Mouse (Mus musculus): Measurements from ENCODE around the gene Kcnj8. TPM values are rescaled to one million over a fixed set of nuclear protein-coding genes. Genes with fewer than 3 reads are reported as not detected.
"Not testable (repeated sequence)": the region's sequence is repeated elsewhere in the genome, so short reads cannot be mapped to it uniquely, and the experiment has no call there.

Kcnj8 gene
- total RNA-seq, 1 experiment = 0.58 TPM

DNA sequence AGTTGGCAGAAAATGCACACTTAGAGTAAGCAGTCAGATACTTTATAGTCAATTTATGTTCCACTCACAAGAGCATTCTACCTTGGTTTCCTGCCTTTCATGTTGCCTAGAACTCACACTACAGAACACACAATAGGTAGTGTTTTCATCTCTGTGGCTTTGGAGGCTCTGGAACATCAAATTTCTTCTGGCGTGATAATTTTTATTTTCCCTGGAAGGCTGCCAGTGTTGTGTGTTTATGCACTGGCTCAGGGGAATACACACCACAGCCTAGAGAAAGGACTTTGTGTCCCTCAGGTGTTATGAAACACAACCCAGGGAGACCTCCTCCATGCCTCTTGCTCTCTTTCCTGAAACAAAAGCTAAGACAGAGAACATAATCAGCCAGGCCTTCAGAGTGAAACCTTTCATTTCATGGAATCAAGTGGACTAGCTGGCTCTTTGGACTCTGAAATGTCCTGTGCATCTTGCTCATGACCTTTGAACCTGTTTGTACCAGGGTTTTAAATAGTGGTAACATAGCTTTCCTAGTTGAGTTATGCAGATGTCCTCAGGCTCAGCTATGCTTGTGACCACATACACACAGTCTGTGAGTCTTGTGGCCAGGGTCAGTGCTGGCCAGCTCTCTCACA is 43.4 kb downstream of the Kcnj8 start:
- no peak for DNase-seq (ENCODE audit: low read depth, low spot score)
- H3K9ac ChIP-seq (ENCODE audit: insufficient read depth, low read depth, low read length, poor library complexity, severe bottlenecking) = no peak overlapping the region
- H3K27ac ChIP-seq (ENCODE audit: insufficient read depth, low read depth, low read length, poor library complexity, severe bottlenecking) = no peak overlapping the region
- no peak overlapping the region for H3K4me3 ChIP-seq (ENCODE audit: insufficient read depth in 1 of 2, low read depth in 1 of 2, low read length in 2 of 2, poor library complexity in 1 of 2, severe bottlenecking in 1 of 2)
- H3K36me3 ChIP-seq (ENCODE audit: control insufficient read depth, insufficient read depth, low read length, poor library complexity, severe bottlenecking) = no peaks in the 10 kb centered on the region
- H3K4me1 ChIP-seq (ENCODE audit: control insufficient read depth in 2 of 2, insufficient read depth in 2 of 2, low read length in 2 of 2, poor library complexity in 1 of 2) = no peaks in the 10 kb centered on the region
- in situ Hi-C loops (cut with MboI; ENCODE audit: low sequenced_read_pairs in 2 of 2, unreplicated experiment in 2 of 2) = loop anchor here in 1 of 2 experiments (10.0 kb wide), 1 partner anchor 197 kb away; no protein-coding TSS in a partner anchor
- no peaks in the 10 kb centered on the region for H3K9me3 ChIP-seq (ENCODE audit: control insufficient read depth, insufficient read depth, low read depth, low read length)
- no peak for TF ChIP-seq MAFK (IDR thresholded peaks at IDR 0.05; ENCODE audit: insufficient read depth, low read depth, low read length)
- TF ChIP-seq HCFC1 (IDR thresholded peaks at IDR 0.05; ENCODE audit: borderline replicate concordance, insufficient read depth, low read length) = no peak
- TF ChIP-seq CHD2 (IDR thresholded peaks at IDR 0.05; ENCODE audit: low read depth, low read length) = no peak
- no peak for TF ChIP-seq ZC3H11A (IDR thresholded peaks at IDR 0.05; ENCODE audit: borderline replicate concordance, low read depth, low read length)
- TF ChIP-seq ZNF384 (IDR thresholded peaks at IDR 0.05; ENCODE audit: low read depth, low read length) = no peak

- no peak overlapping the region for H3K9ac ChIP-seq (ENCODE audit: insufficient read depth, low read depth, low read length, poor library complexity, severe bottlenecking)
- H3K9me3 ChIP-seq (ENCODE audit: control insufficient read depth, insufficient read depth, low read depth, low read length) = no peaks in the 10 kb centered on the region
- in situ Hi-C loops (cut with MboI; ENCODE audit: low sequenced_read_pairs in 2 of 2, unreplicated experiment in 2 of 2) = loop anchor here (5.0 to 10.0 kb wide), 2 partner anchors 200 to 208 kb away; no protein-coding TSS in a partner anchor
- H3K27ac ChIP-seq (ENCODE audit: insufficient read depth, low read depth, low read length, poor library complexity, severe bottlenecking) = no peak overlapping the region
- peak; percentile 54 for DNase-seq (ENCODE audit: low read depth, low spot score)
- no peaks in the 10 kb centered on the region for H3K4me1 ChIP-seq (ENCODE audit: control insufficient read depth in 2 of 2, insufficient read depth in 2 of 2, low read length in 2 of 2, poor library complexity in 1 of 2)
- H3K4me3 ChIP-seq (ENCODE audit: insufficient read depth in 1 of 2, low read depth in 1 of 2, low read length in 2 of 2, poor library complexity in 1 of 2, severe bottlenecking in 1 of 2) = no peak overlapping the region
- no peaks in the 10 kb centered on the region for H3K36me3 ChIP-seq (ENCODE audit: control insufficient read depth, insufficient read depth, low read length, poor library complexity, severe bottlenecking)
- TF ChIP-seq MAFK (IDR thresholded peaks at IDR 0.05; ENCODE audit: insufficient read depth, low read depth, low read length) (no peak), ZNF384 (IDR thresholded peaks at IDR 0.05; ENCODE audit: low read depth, low read length) (no peak), ZC3H11A (IDR thresholded peaks at IDR 0.05; ENCODE audit: borderline replicate concordance, low read depth, low read length) (peak; percentile 99)
Observed at GRCm38 (mm10) chr6:142524635-142525308, 46.6 kb downstream of the Kcnj8 start.

- no peak for DNase-seq (ENCODE audit: low read depth, low spot score)
- Histone ChIP-seq H3K36me3 (ENCODE audit: control insufficient read depth, insufficient read depth, low read length, poor library complexity, severe bottlenecking) (no peaks in the 10 kb centered on the region), H3K4me3 (ENCODE audit: insufficient read depth in 1 of 2, low read depth in 1 of 2, low read length in 2 of 2, poor library complexity in 1 of 2, severe bottlenecking in 1 of 2) (no peak overlapping the region), H3K27ac (ENCODE audit: insufficient read depth, low read depth, low read length, poor library complexity, severe bottlenecking) (no peak overlapping the region), H3K9ac (ENCODE audit: insufficient read depth, low read depth, low read length, poor library complexity, severe bottlenecking) (no peak overlapping the region), H3K4me1 (ENCODE audit: control insufficient read depth in 2 of 2, insufficient read depth in 2 of 2, low read length in 2 of 2, poor library complexity in 1 of 2) (no peaks in the 10 kb centered on the region), H3K9me3 (ENCODE audit: control insufficient read depth, insufficient read depth, low read depth, low read length) (no peaks in the 10 kb centered on the region)
- TF ChIP-seq ZNF384 (IDR thresholded peaks at IDR 0.05; ENCODE audit: low read depth, low read length) (no peak), MAFK (IDR thresholded peaks at IDR 0.05; ENCODE audit: insufficient read depth, low read depth, low read length) (0 out of 2 replicates have a peak, but pooled peaks have one; percentile 13)
- in situ Hi-C loops (cut with MboI; ENCODE audit: low sequenced_read_pairs in 2 of 2, unreplicated experiment in 2 of 2) = loop anchor here (5.0 to 10.0 kb wide), 2 partner anchors 203 to 211 kb away; no protein-coding TSS in a partner anchor
Observed at GRCm38 (mm10) chr6:142521591-142522110, 49.8 kb downstream of the Kcnj8 start.

GRCm38 (mm10) chr6:142519110-142519509 is 52.3 kb downstream of the Kcnj8 start:
- DNase-seq (ENCODE audit: low read depth, low spot score) = no peak
- TF ChIP-seq ZNF384 (IDR thresholded peaks at IDR 0.05; ENCODE audit: low read depth, low read length) (no peak), CHD2 (IDR thresholded peaks at IDR 0.05; ENCODE audit: low read depth, low read length) (no peak), ZC3H11A (IDR thresholded peaks at IDR 0.05; ENCODE audit: borderline replicate concordance, low read depth, low read length) (peak; percentile 80)

GRCm38 (mm10) chr6:142515379-142515778 is 56.0 kb downstream of the Kcnj8 start:
- H3K9ac ChIP-seq (ENCODE audit: insufficient read depth, low read depth, low read length, poor library complexity, severe bottlenecking); DNase-seq (ENCODE audit: low read depth, low spot score); H3K4me3 ChIP-seq (ENCODE audit: insufficient read depth in 1 of 2, low read depth in 1 of 2, low read length in 2 of 2, poor library complexity in 1 of 2, severe bottlenecking in 1 of 2); H3K9me3 ChIP-seq (ENCODE audit: control insufficient read depth, insufficient read depth, low read depth, low read length); H3K36me3 ChIP-seq (ENCODE audit: control insufficient read depth, insufficient read depth, low read length, poor library complexity, severe bottlenecking); H3K27ac ChIP-seq (ENCODE audit: insufficient read depth, low read depth, low read length, poor library complexity, severe bottlenecking): not testable (repeated sequence)
- H3K4me1 ChIP-seq (ENCODE audit: control insufficient read depth in 2 of 2, insufficient read depth in 2 of 2, low read length in 2 of 2, poor library complexity in 1 of 2) = peaks cover 11 to 16% of the 10 kb centered on the region in 2 experiments
- in situ Hi-C loops (cut with MboI; ENCODE audit: low sequenced_read_pairs in 2 of 2, unreplicated experiment in 2 of 2) = loop anchor here in 1 of 2 experiments (10.0 kb wide), 1 partner anchor 141 kb away; no protein-coding TSS in a partner anchor

More at GRCm38 (mm10) chr6:142519110-142519509, 52.3 kb downstream of the Kcnj8 start:
- H3K27ac ChIP-seq (ENCODE audit: insufficient read depth, low read depth, low read length, poor library complexity, severe bottlenecking) = no peak overlapping the region
- peaks cover 0 to 5% of the 10 kb centered on the region in 2 experiments; a peak in 1 of 4 replicates for H3K4me1 ChIP-seq (ENCODE audit: control insufficient read depth in 2 of 2, insufficient read depth in 2 of 2, low read length in 2 of 2, poor library complexity in 1 of 2)
- no peak overlapping the region for H3K4me3 ChIP-seq (ENCODE audit: insufficient read depth in 1 of 2, low read depth in 1 of 2, low read length in 2 of 2, poor library complexity in 1 of 2, severe bottlenecking in 1 of 2)
- no peak overlapping the region for H3K9ac ChIP-seq (ENCODE audit: insufficient read depth, low read depth, low read length, poor library complexity, severe bottlenecking)
- H3K9me3 ChIP-seq (ENCODE audit: control insufficient read depth, insufficient read depth, low read depth, low read length) = no peaks in the 10 kb centered on the region
- no peaks in the 10 kb centered on the region for H3K36me3 ChIP-seq (ENCODE audit: control insufficient read depth, insufficient read depth, low read length, poor library complexity, severe bottlenecking)
- in situ Hi-C loops (cut with MboI; ENCODE audit: low sequenced_read_pairs in 2 of 2, unreplicated experiment in 2 of 2) = loop anchor here in 1 of 2 experiments (10.0 kb wide), 1 partner anchor 144 kb away; no protein-coding TSS in a partner anchor

Measured in ES-E14 (cell line).